Mouse (Mus musculus) ES-E14 (cell line): ENCODE measurements around the gene BC048562.

Experiments
- CHD2 ChIP-seq: IDR thresholded peaks from 2 replicates; pipeline ENCODE4 v1.6.1; 2014; ENCODE audit warnings: mild to moderate bottlenecking, low read depth, low read length, inconsistent platforms
- ZC3H11A ChIP-seq: IDR thresholded peaks from 2 replicates; pipeline ENCODE4 v1.6.1; 2012; ENCODE audit warnings: low read depth, mild to moderate bottlenecking, inconsistent platforms, low read length, borderline replicate concordance

DNA sequence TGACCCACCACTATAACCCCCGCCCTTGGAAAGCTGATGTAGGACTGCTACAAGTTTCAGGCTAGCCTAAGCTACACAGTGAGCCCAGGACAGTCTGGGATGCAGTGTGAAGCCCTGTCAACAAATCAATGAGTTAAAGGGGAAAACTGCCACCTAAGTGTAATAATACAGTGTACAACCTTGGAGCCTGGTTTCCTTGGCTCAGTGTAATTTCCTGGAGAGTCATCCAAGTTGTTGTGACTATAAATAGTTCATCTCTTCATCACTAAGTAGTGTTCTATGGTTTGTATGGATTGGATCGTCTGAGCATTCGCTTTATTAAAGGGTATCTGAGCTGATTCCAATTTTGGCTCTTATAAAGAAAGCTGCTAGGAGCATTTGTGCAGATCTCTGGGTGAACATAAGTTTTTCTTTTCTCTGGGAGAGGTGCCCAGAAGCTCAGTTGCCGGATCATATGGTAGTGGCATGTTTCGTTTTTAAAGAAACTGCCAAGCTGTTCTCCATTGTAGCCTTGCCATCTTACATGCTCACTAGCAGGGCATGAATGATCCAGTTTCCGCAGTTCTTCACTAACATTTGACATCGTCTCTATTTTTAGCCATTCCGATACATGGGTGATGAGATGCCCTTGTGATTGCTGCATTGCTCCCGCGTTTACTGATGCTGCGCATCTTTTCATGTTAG is 5.1 kb downstream of the BC048562 start:
- no peak for TF ChIP-seq ZC3H11A
- TF ChIP-seq CHD2, result no peak
